Mouse (Mus musculus) adrenal gland, postnatal 10 days (tissue): ENCODE measurements at regions not wholly inside any gene's neighbourhood (a gene's known extent, or its start where the extent isn't known, plus 50 kb on each side); places are given as distances from the start of the nearest gene placed in this dataset.

ENCODE experiments used
- DNase-seq: peaks from one replicate; pipeline ENCODE4 v3.0.0; 2021; ENCODE audit warnings: mixed read lengths

DNA sequence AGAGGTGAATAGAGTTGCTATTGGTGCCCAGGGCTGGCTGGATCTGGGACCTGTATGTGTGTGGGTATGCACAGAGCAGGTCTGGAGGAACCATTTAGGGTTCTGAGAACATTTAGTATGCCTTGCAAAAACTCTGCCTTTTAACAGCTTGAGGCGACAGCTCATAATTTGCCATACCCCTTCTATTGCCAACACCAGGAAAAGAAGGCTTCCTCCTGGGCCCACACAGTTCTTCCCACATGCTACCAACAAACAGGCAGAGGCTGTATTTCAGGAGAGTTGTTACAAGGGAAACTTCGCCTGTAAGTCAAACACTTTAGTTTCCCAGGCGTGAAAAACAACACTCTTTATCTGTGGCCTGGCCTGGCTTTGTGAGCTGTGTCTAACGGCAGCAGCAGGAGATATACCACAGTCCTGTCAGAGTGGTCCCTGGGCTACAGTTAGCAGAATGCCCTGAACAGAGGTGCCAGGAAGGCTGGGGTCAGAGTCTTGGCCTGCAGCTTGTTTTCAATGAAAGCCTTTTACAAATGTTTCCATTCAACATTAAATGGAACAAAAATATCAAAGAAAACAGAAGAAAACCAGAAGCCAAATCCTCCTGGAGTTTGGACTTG lies 225.4 kb downstream of the Dhx35 start:
- no peak for DNase-seq

GRCm38 (mm10) chr2:159032147-159032546 lies 237.5 kb downstream of the Dhx35 start:
- no peak for DNase-seq

DNA sequence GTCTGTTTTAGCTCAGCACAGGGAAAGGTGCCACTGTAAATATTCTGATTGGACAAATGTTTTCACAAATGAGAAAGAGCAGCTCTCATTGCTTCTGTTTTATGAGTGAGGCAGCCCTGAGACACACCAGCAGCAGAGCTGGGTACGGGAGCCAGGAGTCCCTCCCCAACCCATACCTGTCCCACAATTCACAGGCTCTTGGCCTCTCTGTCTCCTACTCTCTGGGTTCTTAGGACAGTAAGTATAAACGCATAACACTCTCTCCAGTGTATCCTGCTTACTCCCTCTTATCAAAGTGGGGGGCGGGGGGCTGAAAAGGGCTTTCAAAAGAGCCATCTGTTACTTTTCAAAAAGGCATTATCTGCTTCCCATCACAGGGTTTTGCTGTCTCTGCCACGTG lies 245.3 kb downstream of the Dhx35 start:
- DNase-seq = no peak

- peak; percentile 34 for DNase-seq
Observed at GRCm38 (mm10) chr2:159053534-159053933, 258.9 kb downstream of the Dhx35 start.

DNA sequence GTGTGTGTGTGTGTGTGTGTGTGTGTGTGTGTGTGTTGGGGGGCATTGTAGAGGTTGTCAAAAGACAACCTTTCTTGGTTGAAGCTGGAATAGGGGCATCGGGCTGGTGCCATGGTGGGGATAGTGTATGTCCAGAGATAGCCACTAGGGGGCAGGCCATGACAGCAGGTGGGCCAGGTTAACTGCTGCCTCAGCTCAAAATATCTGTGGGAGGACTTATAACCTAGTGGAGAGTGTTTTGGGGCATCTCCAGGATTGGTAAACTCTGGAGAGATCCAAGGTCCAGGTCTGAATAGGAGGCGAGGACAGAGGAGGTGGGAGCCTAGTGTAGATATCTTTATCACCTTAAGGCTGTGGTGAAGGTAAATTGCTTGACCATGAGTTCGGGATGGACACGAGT lies 259.3 kb downstream of the Dhx35 start:
- DNase-seq = peak; percentile 87

GRCm38 (mm10) chr2:159054451-159054850 lies 259.8 kb downstream of the Dhx35 start:
- DNase-seq = peak; percentile 66

DNA sequence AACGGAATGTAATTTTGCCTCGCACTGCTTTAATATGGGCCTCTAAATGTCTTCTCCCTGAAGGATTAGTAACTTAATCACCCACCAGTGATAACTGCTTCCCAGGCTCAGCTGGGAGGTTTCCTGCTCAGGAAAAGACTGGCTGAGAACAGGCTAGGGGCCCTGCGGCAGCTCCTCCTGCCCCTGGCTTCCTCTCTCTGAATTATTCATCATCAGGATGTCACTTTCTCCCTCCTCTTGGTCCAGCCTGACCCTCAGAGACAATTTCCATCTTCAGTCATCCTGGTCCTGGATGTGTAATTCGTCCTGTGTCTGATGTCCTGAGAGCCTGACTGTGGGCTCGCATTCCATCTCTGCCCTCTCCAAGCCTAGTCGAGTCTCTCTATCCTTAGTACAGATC lies 261.2 kb downstream of the Dhx35 start:
- no peak for DNase-seq

DNA sequence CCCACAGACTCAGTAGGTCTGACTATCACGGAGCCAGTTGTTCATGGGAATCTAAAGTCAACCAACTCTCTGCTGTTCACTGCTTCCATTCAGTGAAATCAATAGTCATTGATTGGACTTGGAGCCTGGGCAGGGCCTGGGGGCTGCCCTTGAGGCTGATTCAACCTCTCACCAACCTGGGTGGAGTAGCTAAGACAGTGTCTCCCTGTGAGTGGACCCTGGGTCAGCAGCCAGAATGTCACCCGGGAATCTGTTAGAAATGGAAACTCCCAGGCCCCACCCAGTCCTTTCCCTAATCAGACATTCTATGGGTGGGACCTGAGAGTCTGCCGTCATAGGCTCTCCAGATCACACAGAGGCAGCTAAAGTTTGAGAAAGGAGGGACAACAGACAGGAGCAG lies 262.4 kb downstream of the Dhx35 start:
- DNase-seq = peak; percentile 16

DNA sequence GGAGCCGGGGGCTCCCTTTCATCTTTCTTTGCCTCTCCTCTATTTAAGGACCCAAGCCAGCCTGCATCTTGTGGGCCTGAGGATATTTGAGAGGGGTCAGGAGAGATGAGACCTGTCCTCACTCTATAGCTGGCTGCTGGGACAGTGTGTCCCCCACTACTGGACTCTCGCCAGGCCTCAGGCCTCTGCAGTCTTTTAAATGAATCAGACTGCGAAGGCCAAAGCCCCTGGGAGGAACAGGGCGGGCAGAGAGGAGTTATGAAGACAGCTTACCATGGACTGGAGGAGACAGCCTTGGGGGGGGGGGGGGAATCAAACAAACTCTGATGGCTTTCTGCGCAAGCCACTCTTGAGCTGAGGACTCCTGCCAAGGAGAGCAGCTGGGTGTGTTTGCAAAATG lies 262.9 kb downstream of the Dhx35 start:
- peak; percentile 80 for DNase-seq

DNA sequence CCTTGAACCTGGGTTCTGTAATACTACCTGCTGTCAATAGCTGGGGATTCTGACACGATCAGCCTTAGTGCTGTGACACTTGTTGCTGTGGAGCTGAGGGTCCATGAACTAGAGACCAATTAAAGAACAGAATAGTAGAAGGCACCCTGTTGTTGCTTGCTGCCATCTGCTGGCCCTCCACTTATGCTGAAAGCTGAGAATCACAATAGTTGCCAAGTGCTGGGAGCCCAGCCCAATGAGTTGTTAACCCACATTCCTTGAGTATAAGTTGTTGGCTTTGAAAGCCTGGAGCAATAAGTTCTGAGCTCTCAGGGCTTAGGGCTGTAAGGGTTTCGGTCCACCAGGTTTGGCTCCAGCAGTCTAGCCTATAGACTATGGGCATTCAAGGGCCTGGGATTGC lies 267.7 kb downstream of the Dhx35 start:
- DNase-seq = peak; percentile 46

DNA sequence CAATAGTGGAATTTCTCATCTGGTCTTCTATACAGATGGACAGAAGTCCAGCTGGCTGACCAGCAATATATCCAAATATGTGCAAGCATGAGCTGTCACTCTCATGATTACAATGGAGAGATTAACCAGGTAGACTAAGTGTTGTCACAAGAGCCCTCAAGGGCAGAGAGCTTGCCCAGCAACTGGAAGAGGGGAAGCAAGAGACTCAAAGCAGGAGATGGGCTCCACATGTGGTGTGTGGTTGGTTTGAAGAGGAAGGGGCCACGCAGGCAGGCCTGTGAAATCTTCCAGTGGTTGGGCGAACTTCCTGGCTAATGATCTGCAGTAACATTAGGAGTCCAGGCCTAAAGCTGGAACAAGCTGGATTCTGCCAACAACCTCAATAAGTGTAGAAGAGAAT lies 268.1 kb downstream of the Dhx35 start:
- no peak for DNase-seq

- no peak for DNase-seq
Observed at GRCm38 (mm10) chr2:159064403-159064970, 269.9 kb downstream of the Dhx35 start.

GRCm38 (mm10) chr2:159067506-159067905 lies 272.9 kb downstream of the Dhx35 start:
- no peak for DNase-seq

GRCm38 (mm10) chr2:159068303-159069020 lies 273.9 kb downstream of the Dhx35 start:
- DNase-seq = no peak

DNA sequence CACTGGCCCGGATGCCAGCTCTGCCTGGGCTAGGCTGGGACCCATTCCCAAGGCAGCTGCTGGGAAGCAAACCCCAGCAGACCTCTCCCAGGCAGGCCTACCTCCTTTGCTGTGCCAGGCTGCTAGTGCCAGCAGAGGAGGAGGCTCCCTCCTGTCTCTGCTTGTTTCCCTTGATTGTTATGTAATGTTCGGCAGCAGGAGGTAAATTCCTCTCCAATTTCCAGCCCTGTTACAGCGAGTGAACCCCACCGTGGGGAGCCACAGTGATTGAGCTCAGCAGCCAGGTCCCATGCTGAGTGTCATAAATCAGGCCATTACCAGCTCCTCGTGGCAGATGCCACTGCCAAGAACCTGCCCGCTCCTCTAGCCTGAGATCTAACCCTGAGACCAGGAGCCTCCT lies 274.6 kb downstream of the Dhx35 start:
- peak; percentile 18 for DNase-seq

GRCm38 (mm10) chr2:159072997-159073690 lies 278.5 kb downstream of the Dhx35 start:
- DNase-seq = no peak

DNA sequence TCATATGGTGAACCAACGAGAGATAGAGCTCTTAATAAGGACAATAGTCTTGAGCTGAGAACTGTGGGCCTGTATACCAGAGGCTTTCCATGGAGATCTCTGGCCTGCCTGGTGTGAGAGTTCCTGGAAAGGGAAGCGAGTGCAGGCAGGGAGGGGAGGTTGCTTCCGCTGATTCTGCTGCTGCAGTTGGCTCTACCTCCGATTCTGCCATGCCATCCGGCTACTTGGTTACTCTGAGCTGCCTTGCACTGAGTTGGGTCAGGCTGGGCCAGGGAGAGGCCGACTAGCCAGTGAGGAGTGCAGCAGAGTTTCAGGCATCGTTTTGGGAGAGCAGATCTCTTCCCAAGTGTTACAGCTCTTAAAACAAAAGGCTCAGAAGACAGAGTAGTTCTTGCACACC lies 285.2 kb downstream of the Dhx35 start:
- no peak for DNase-seq

DNA sequence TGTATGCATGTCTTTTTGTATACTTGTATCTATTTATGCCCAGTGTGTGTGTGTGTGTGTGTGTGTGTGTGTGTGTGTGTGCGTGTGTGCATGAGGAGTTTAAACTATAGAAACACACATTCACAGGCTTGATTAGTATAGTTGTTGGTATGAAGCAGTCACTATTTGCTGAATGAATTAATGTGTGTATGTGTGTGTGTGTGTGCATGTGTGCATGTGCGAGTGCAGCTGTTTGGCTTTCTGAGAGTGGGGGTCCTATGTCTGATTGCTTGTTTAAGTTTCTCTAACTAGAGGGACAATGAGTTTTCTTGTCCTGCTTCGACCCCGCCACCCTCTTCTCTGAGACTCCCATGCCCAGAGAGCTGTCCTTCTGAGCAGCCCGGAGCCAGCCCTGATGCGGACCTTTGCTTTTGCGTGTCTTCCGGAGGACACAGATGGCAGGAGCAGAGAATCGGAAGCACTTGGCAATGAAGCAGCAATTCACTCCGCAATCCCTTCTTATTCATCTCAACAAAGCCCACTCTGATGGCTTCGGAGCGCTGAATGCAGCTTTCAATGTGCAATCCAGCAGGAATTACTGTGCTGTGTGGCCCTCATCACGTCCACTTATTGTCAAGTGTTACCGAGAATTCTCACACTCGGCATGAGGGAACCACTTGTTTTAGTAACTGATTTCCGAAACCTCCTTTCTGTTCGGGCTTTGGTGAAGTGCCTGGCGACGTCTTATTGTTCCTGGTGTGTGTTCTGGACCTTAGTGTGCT lies 286.4 kb downstream of the Dhx35 start:
- DNase-seq = no peak

GRCm38 (mm10) chr2:159086836-159087235 lies 292.2 kb downstream of the Dhx35 start:
- no peak for DNase-seq

DNA sequence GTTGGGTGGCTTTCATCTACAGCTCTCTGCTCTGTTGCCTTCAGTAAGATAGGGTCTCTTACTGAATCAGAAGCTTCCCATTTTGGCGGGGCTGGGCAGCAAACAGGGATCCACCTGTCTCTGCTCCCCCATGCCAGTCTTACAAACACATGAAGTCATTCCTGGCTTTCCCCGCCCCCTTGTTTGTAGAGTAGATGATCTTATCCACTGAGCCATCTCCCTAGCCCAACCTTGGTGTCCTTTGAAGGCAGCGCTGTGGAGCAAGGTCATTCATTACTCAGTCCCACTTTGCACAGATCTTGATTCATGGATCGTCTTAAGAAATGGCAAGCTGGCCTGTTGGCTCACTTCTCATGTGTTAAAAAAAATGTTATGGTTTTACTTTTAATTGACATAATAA lies 293.6 kb downstream of the Dhx35 start:
- peak; percentile 40 for DNase-seq

DNA sequence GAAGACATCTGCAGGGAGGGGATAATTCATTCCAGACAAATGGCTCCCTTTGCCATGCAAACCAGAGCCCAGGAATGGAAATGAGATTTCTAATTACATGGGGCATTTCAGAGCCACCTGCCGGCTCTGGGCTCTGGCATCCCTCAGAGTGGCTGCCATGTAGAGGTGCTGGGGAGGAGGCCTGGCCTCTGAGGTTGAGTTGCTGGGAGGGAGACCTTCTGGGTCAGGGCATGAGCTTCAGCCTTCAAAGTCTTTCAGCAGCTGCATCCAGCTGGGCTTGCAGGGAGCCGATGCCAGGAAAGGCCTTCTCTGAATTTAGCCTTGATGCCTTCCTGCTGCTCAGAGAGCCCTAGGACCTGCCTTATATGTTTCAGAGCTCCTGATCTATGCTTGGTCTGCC lies 302.1 kb downstream of the Dhx35 start:
- no peak for DNase-seq

GRCm38 (mm10) chr2:159134042-159134441 lies 339.4 kb downstream of the Dhx35 start:
- no peak for DNase-seq

- no peak for DNase-seq
Observed at GRCm38 (mm10) chr2:159138603-159139002, 344.0 kb downstream of the Dhx35 start.
